Mouse (Mus musculus): ENCODE results near the gene Rgl1. TPM values are rescaled to one million over a fixed set of nuclear protein-coding genes. Genes with fewer than 3 reads are reported as not detected.

Rgl1 gene
- polyA plus RNA-seq, 1 experiment = 49.2 TPM

GRCm38 (mm10) chr1:152555944-152556573 is 210.1 kb downstream of the Rgl1 start:
- H3K36me3 ChIP-seq (ENCODE audit: control insufficient read depth, insufficient read depth, low read length) = no peaks in the 10 kb centered on the region; the same call in 1 of the 2 replicates
- peak overlapping the region; percentile 48; the same call in 1 of the 2 replicates for H3K27ac ChIP-seq (ENCODE audit: control insufficient read depth, insufficient read depth, low read depth, low read length)
- no peaks in the 10 kb centered on the region for H3K27me3 ChIP-seq (ENCODE audit: control insufficient read depth, insufficient read depth, low read length)
- no peak for TF ChIP-seq CTCF (IDR thresholded peaks at IDR 0.05; ENCODE audit: control insufficient read depth, insufficient read depth, insufficient replicate concordance, low read depth, low read length)
- no peak for TF ChIP-seq POLR2A (IDR thresholded peaks at IDR 0.05; ENCODE audit: control insufficient read depth, low read depth, low read length)
- no peak overlapping the region for H3K4me3 ChIP-seq (ENCODE audit: control insufficient read depth, low read depth, low read length)
- H3K4me1 ChIP-seq (ENCODE audit: control insufficient read depth, insufficient read depth, low read length) = peaks cover 2% of the 10 kb centered on the region; the same call in 1 of the 2 replicates

DNA sequence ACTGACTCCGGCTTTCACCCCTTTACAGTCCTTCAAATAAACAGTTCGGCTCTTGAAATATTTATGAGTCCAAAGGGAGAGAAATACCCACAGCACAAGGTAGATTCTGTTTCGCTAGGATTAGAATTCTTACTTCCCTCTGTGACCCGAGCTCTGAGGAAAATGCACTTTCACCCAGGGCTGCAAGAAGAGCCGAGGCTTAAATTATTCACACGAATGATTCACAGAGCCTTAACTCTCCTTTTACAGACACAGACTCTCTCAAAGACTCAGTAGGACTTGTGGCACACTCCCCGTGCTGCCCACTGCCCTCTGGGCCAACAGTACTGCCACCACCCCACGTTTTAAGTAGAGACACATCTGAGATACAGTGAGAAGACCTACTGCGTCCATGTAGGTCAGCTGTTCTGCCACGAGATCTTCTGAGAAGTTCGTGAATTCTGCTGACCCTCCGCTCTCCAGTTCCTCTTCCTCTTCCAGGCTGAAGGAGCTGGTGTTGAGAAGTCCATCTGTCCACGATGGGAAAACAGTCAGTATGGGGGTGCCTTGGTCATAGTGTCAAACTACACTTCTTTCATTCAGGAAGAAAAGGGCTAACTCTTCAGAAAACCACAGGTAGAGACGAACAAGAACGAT is 212.1 kb downstream of the Rgl1 start:
- TF ChIP-seq CTCF (IDR thresholded peaks at IDR 0.05; ENCODE audit: control insufficient read depth, insufficient read depth, insufficient replicate concordance, low read depth, low read length) (no peak), POLR2A (IDR thresholded peaks at IDR 0.05; ENCODE audit: control insufficient read depth, low read depth, low read length) (no peak)
- H3K27ac ChIP-seq (ENCODE audit: control insufficient read depth, insufficient read depth, low read depth, low read length) = no peak overlapping the region
- no peaks in the 10 kb centered on the region; the same call in 1 of the 2 replicates for H3K36me3 ChIP-seq (ENCODE audit: control insufficient read depth, insufficient read depth, low read length)
- H3K4me1 ChIP-seq (ENCODE audit: control insufficient read depth, insufficient read depth, low read length) = peaks cover 2% of the 10 kb centered on the region; the same call in 1 of the 2 replicates
- no peaks in the 10 kb centered on the region for H3K27me3 ChIP-seq (ENCODE audit: control insufficient read depth, insufficient read depth, low read length)
- H3K4me3 ChIP-seq (ENCODE audit: control insufficient read depth, low read depth, low read length) = no peak overlapping the region

DNA sequence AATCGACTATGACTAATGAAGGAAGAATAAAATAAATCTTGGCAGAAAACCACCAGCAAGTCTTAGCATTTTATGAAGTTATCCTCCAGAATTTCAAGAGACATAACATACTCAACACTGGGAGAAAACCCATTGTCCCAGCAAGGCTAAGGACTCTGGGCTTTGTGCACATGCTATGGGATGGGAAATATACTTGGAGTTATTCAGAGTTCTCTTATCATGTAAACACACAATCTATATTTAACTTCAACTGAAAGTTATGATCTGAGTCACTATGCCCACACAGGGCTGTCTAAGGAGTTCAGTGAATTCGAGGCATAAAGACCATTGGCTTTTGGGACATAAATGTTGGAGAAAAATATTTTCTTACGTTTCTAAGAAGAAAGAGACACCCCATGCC is 215.2 kb downstream of the Rgl1 start:
- H3K36me3 ChIP-seq (ENCODE audit: control insufficient read depth, insufficient read depth, low read length) = peaks cover 3% of the 10 kb centered on the region; the same call in 1 of the 2 replicates
- no peak overlapping the region for H3K27ac ChIP-seq (ENCODE audit: control insufficient read depth, insufficient read depth, low read depth, low read length)
- H3K27me3 ChIP-seq (ENCODE audit: control insufficient read depth, insufficient read depth, low read length) = no peaks in the 10 kb centered on the region
- TF ChIP-seq CTCF (IDR thresholded peaks at IDR 0.05; ENCODE audit: control insufficient read depth, insufficient read depth, insufficient replicate concordance, low read depth, low read length) (no peak), POLR2A (IDR thresholded peaks at IDR 0.05; ENCODE audit: control insufficient read depth, low read depth, low read length) (no peak)
- 0 out of 2 replicates have a peak, but pooled peaks cover under 1% of the 10 kb centered on the region for H3K4me1 ChIP-seq (ENCODE audit: control insufficient read depth, insufficient read depth, low read length)
- no peak overlapping the region for H3K4me3 ChIP-seq (ENCODE audit: control insufficient read depth, low read depth, low read length)

DNA sequence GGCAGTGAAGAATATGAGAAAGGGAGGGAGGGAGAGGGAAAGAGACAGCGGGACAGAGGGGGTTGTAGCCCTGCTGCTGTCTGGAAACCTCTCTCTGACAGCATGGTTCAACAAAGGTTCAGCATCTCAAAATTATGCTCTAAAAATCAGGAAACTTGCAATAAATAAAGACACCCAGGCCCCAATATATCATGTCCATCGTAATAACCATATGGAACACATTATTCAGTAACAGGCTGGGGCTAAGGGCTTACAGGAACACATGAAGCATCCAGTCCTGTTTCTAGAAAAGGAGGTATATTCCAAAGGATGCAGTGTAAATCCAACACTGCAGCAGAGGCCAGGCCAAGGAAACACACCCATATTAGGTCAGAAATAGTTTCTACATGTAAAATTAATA is 215.6 kb downstream of the Rgl1 start:
- no peak for TF ChIP-seq CTCF (IDR thresholded peaks at IDR 0.05; ENCODE audit: control insufficient read depth, insufficient read depth, insufficient replicate concordance, low read depth, low read length)
- no peak for TF ChIP-seq POLR2A (IDR thresholded peaks at IDR 0.05; ENCODE audit: control insufficient read depth, low read depth, low read length)
- Histone ChIP-seq H3K4me3 (ENCODE audit: control insufficient read depth, low read depth, low read length) (no peak overlapping the region), H3K4me1 (ENCODE audit: control insufficient read depth, insufficient read depth, low read length) (no peaks in the 10 kb centered on the region), H3K27ac (ENCODE audit: control insufficient read depth, insufficient read depth, low read depth, low read length) (no peak overlapping the region), H3K27me3 (ENCODE audit: control insufficient read depth, insufficient read depth, low read length) (no peaks in the 10 kb centered on the region), H3K36me3 (ENCODE audit: control insufficient read depth, insufficient read depth, low read length) (peaks cover 3% of the 10 kb centered on the region; the same call in 1 of the 2 replicates)

GRCm38 (mm10) chr1:152549061-152549738 is 217.0 kb downstream of the Rgl1 start:
- H3K4me1 ChIP-seq (ENCODE audit: control insufficient read depth, insufficient read depth, low read length) = no peaks in the 10 kb centered on the region
- TF ChIP-seq CTCF (IDR thresholded peaks at IDR 0.05; ENCODE audit: control insufficient read depth, insufficient read depth, insufficient replicate concordance, low read depth, low read length) = no peak
- TF ChIP-seq POLR2A (IDR thresholded peaks at IDR 0.05; ENCODE audit: control insufficient read depth, low read depth, low read length) = no peak
- H3K27ac ChIP-seq (ENCODE audit: control insufficient read depth, insufficient read depth, low read depth, low read length) = no peak overlapping the region
- H3K27me3 ChIP-seq (ENCODE audit: control insufficient read depth, insufficient read depth, low read length) = no peaks in the 10 kb centered on the region
- peaks cover 3% of the 10 kb centered on the region; the same call in 1 of the 2 replicates for H3K36me3 ChIP-seq (ENCODE audit: control insufficient read depth, insufficient read depth, low read length)
- no peak overlapping the region for H3K4me3 ChIP-seq (ENCODE audit: control insufficient read depth, low read depth, low read length)

DNA sequence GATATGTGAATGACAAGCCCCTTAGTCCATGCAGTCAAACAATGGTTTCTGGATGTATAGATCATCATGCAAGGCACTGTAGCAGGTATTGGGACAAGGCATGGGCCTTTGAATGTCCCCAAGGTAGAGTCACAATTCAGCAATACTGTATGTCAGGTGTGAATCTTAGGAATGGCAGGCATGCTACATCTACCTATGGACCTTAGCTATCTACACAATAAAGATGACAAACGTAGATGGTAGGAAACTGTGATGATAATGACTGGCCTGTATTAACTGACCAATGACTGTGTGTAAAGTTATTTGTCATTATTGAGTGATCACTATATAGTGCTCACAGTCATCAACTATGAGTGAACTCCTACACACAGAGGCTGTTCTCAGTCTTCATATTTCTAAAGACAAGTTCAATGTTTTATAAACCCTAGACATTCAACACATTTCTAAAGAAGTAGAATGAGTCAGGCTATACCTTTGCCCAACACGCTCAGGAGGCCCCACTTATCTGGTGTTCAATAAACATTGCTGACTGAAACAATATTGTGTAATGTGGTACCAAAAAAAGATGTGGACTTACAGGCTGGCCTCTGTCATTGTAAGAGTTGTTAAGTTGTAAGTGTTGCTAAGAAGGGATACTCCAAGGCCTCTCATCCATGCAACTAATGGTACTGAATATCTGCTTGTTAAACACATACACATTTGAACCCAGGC is 222.5 kb downstream of the Rgl1 start:
- Histone ChIP-seq H3K4me3 (ENCODE audit: control insufficient read depth, low read depth, low read length) (no peak overlapping the region), H3K27me3 (ENCODE audit: control insufficient read depth, insufficient read depth, low read length) (no peaks in the 10 kb centered on the region), H3K36me3 (ENCODE audit: control insufficient read depth, insufficient read depth, low read length) (peaks cover 3% of the 10 kb centered on the region; the same call in 1 of the 2 replicates), H3K4me1 (ENCODE audit: control insufficient read depth, insufficient read depth, low read length) (no peaks in the 10 kb centered on the region), H3K27ac (ENCODE audit: control insufficient read depth, insufficient read depth, low read depth, low read length) (no peak overlapping the region)
- TF ChIP-seq CTCF (IDR thresholded peaks at IDR 0.05; ENCODE audit: control insufficient read depth, insufficient read depth, insufficient replicate concordance, low read depth, low read length) (no peak), POLR2A (IDR thresholded peaks at IDR 0.05; ENCODE audit: control insufficient read depth, low read depth, low read length) (no peak)
